In genomic region chr2:27289019-27289418, GRCm38 (mm10) we compare ENCODE assay signal across 8 mouse cellular contexts. TPM values are rescaled to one million over a fixed set of nuclear protein-coding genes. Genes with fewer than 3 reads are reported as not detected.
A peak's percentile ranks its signal among the peaks of the same experiment; 100 is the strongest.
DNase-seq lines count a peak whose midpoint lies in the region; ATAC-seq and TF ChIP-seq lines count a peak whose summit lies in the region.

No protein-coding gene starts in this region.

- WGBS in cerebellum, adult 2 months: 14% methylated on average over 3 of the region's 3 CpGs
- 12% methylated on average over 3 of the region's 3 CpGs for WGBS in hindbrain, embryonic 14.5 days

- H3K4me3 ChIP-seq in cerebellum, adult 2 months (replicated peaks; ENCODE audit: insufficient read depth, low read depth, low read length): no peak overlapping the region
- no peak overlapping the region for H3K4me3 ChIP-seq in hindbrain, embryonic 14.5 days (replicated peaks; ENCODE audit: low read length)

- peak; percentile 89 for DNase-seq in Muller cell, postnatal 12 days (ENCODE audit: inconsistent ontology term)
- peak; percentile 57 to 72 for DNase-seq in cerebellum, adult 2 months
- peak; percentile 57 to 93 for DNase-seq in frontal cortex, adult 2 months (ENCODE audit: extremely low spot score in 1 of 2, low spot score in 1 of 2)
- DNase-seq in hindbrain, embryonic 14.5 days (ENCODE audit: low spot score): peak; percentile 93
- peak; percentile 87 to 90 for DNase-seq in layer of hippocampus, postnatal 14 days (ENCODE audit: low spot score in 2 of 2)
- peak; percentile 91 for DNase-seq in lung, postnatal 36 days
- peak; percentile 76 for DNase-seq in retina, postnatal 7 days (ENCODE audit: low read depth, low spot score)
- peak; percentile 54 to 64 for DNase-seq in urinary bladder, adult 18-20 months (ENCODE audit: low spot score in 2 of 2)

- ATAC-seq in hindbrain, embryonic 14.5 days (ENCODE audit: low FRiP score): peak; percentile 69; the same call in 1 of the 2 replicates

- no peaks in the 10 kb centered on the region for H3K27me3 ChIP-seq in cerebellum, adult 2 months (ENCODE audit: control insufficient read depth, insufficient read depth, low read length)
- no peaks in the 10 kb centered on the region for H3K27me3 ChIP-seq in hindbrain, embryonic 14.5 days (ENCODE audit: control insufficient read depth, insufficient read depth, low read length)

- H3K9me3 ChIP-seq in hindbrain, embryonic 14.5 days (ENCODE audit: control insufficient read depth, low read length): no peaks in the 10 kb centered on the region

- H3K27ac ChIP-seq in cerebellum, adult 2 months (ENCODE audit: insufficient read depth, low read length): no peak overlapping the region
- peak overlapping the region; percentile 52; the same call in 1 of the 2 replicates for H3K27ac ChIP-seq in hindbrain, embryonic 14.5 days

- no peak overlapping the region for H3K4me2 ChIP-seq in hindbrain, embryonic 14.5 days (replicated peaks)

- H3K9ac ChIP-seq in hindbrain, embryonic 14.5 days: no peak overlapping the region

- TF ChIP-seq POLR2A in cerebellum, adult 2 months (IDR thresholded peaks at IDR 0.05; ENCODE audit: borderline replicate concordance, insufficient read depth, low read length): no peak

- no peaks in the 10 kb centered on the region for H3K4me1 ChIP-seq in cerebellum, adult 2 months (ENCODE audit: control insufficient read depth, insufficient read depth, low read length)
- peaks cover 5% of the 10 kb centered on the region; the same call in 1 of the 2 replicates for H3K4me1 ChIP-seq in hindbrain, embryonic 14.5 days (replicated peaks; ENCODE audit: control insufficient read depth, insufficient read depth, low read length)

- peak; percentile 82 for TF ChIP-seq CTCF in cerebellum, adult 2 months (IDR thresholded peaks at IDR 0.05; ENCODE audit: borderline replicate concordance, insufficient read depth, low read depth, low read length)

- peaks cover 34% of the 10 kb centered on the region for H3K36me3 ChIP-seq in hindbrain, embryonic 14.5 days (replicated peaks; ENCODE audit: control insufficient read depth, insufficient read depth)

RNA-seq across cellular contexts. Expression of gene Sardh, which starts 40.9 kb away (rescaled TPM):
- 10.5 and 11.3 TPM in 2 replicates for polyA plus RNA-seq in cerebellum, adult 2 months (2012; rRNA removed)
- 9.2 and 13.7 TPM in 2 replicates for polyA plus RNA-seq in frontal cortex, adult 2 months (2012; rRNA removed)
- polyA plus RNA-seq in hindbrain, embryonic 14.5 days (2014; fragmentation: Nextera tagmentation; extraction: Ambion mirVana): 3.8 and 6.3 TPM in 2 replicates
- 10 to 100 TPM in 1 of 2 experiments, 1 to 10 TPM in 1; 9.8 to 10.5 TPM for total RNA-seq in layer of hippocampus, postnatal 14 days (2021)
